Mouse (Mus musculus) fat pad, adult 2 months (tissue): Measurements from ENCODE around the gene Rrp8.

Experiments
- DNase-seq: peaks from one replicate; pipeline ENCODE4 v3.0.0-alpha.2; 2011; ENCODE audit warnings: low read depth, low spot score; ENCODE audit errors: extremely low read depth

Rrp8 gene

GRCm38 (mm10) chr7:105708733-105709132 is 28.5 kb downstream of the Rrp8 start:
- DNase-seq = no peak

- DNase-seq = no peak
These were observed 33.4 kb downstream of the Rrp8 start for GRCm38 (mm10) chr7:105703816-105704215.

GRCm38 (mm10) chr7:105703184-105703583 is 34.0 kb downstream of the Rrp8 start:
- no peak for DNase-seq

- no peak for DNase-seq
These were observed 46.3 kb downstream of the Rrp8 start for GRCm38 (mm10) chr7:105690875-105691274.

GRCm38 (mm10) chr7:105685541-105686197 is 51.5 kb downstream of the Rrp8 start:
- DNase-seq = no peak
